Mouse (Mus musculus): ENCODE data around the gene Pbx2. TPM values are rescaled to one million over a fixed set of nuclear protein-coding genes. Genes with fewer than 3 reads are reported as not detected.

The Pbx2 gene
- total RNA-seq, 2 experiments from 2014 or later, result 61.7 to 63.6 TPM

Other genes with a start within 250 kb of the Pbx2 start
- gene Btnl2, start 236.4 kb upstream of the Pbx2 start, total RNA-seq (2021), result under 1 TPM; 0.45 TPM
- not detected for gene Btnl1, start 214.1 kb upstream of the Pbx2 start, total RNA-seq (2021)
- 1 to 10 TPM; 5.8 to 6.3 TPM for gene BC051142, start 192.4 kb upstream of the Pbx2 start, total RNA-seq (2021)
- gene Btnl4, start 113.9 kb upstream of the Pbx2 start, total RNA-seq (2021), result not detected
- not detected for gene Btnl6, start 73.9 kb upstream of the Pbx2 start, total RNA-seq (2021)
- 10 to 100 TPM; 36.1 to 37.1 TPM for gene Notch4, start 27.0 kb upstream of the Pbx2 start, total RNA-seq (2021)
- gene Gpsm3, start 1.5 kb upstream of the Pbx2 start, total RNA-seq (2021), result 10 to 100 TPM in 1 of 2 experiments, 1 to 10 TPM in 1; 8.1 to 11.9 TPM
- 1 to 10 TPM; 9.0 to 9.2 TPM for gene Ager, start 6.6 kb downstream of the Pbx2 start, total RNA-seq (2021)
- 10 to 100 TPM; 66.5 to 74.2 TPM for gene Rnf5, start 12.4 kb downstream of the Pbx2 start, total RNA-seq (2021)
- 10 to 100 TPM; 73.4 to 77.7 TPM for gene Agpat1, start 13.0 kb downstream of the Pbx2 start, total RNA-seq (2021)
- gene Egfl8, start 24.7 kb downstream of the Pbx2 start, total RNA-seq (2021), result 10 to 100 TPM; 10.8 to 14.2 TPM
- 10 to 100 TPM; 52.6 to 62.3 TPM for gene Ppt2, start 37.2 kb downstream of the Pbx2 start, total RNA-seq (2021)
- 10 to 100 TPM; 10.7 to 11.5 TPM for gene Prrt1, start 38.3 kb downstream of the Pbx2 start, total RNA-seq (2021)
- 10 to 100 TPM; 13.2 to 16.3 TPM for gene Fkbpl, start 53.5 kb downstream of the Pbx2 start, total RNA-seq (2021)
- 10 to 100 TPM; 48.1 to 52.3 TPM for gene Atf6b, start 55.9 kb downstream of the Pbx2 start, total RNA-seq (2021)
- 10 to 100 TPM; 29.4 to 33.0 TPM for gene Tnxb, start 79.3 kb downstream of the Pbx2 start, total RNA-seq (2021)
- 100 to 1,000 TPM; 105 to 151 TPM for gene C4b, start 152.6 kb downstream of the Pbx2 start, total RNA-seq (2021)
- gene Cyp21a1, start 213.3 kb downstream of the Pbx2 start, total RNA-seq (2021), result 1,000 to 10,000 TPM; 3,967 to 4,457 TPM
- 10 to 100 TPM; 49.1 to 49.5 TPM for gene Stk19, start 245.7 kb downstream of the Pbx2 start, total RNA-seq (2021)
- gene Dxo, start 245.8 kb downstream of the Pbx2 start, total RNA-seq (2021), result 10 to 100 TPM; 72.5 to 73.2 TPM